Mouse (Mus musculus): ENCODE data around the gene 1700020L24Rik.
A peak's percentile ranks its signal among the peaks of the same experiment; 100 is the strongest.

1700020L24Rik gene

DNA sequence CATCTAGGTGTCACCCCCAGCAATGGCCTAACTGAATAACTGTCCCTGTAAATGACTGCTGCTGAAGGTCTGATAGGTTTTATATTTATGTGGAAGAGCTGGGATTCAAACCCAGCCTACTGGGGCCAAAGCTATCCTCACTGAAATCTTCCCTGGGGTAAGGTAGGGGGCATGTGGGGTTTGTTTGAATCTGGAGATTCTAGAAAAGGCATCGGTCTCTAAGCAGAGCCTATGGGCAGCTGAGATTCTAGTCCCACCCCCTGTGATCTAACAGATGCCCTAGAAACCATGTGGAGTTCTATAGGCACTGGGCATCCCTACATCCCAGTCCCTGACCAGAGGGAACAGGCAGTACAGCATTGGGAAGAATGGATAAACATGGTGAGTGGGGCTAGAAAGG is at the start of gene 1700020L24Rik:
Gene 1700020L24Rik (plus strand): TSS at position 301 of the 400 bp plus-strand sequence.
- no peak for DNase-seq (ENCODE audit: low spot score in 2 of 2)

- DNase-seq (ENCODE audit: low spot score in 2 of 2), result no peak
These were observed 44.4 kb upstream of the 1700020L24Rik start for GRCm38 (mm10) chr11:83393062-83393461.

- DNase-seq (ENCODE audit: low spot score in 2 of 2), result peak; percentile 46 to 62
These were observed 42.6 kb upstream of the 1700020L24Rik start for GRCm38 (mm10) chr11:83394802-83395439.

DNA sequence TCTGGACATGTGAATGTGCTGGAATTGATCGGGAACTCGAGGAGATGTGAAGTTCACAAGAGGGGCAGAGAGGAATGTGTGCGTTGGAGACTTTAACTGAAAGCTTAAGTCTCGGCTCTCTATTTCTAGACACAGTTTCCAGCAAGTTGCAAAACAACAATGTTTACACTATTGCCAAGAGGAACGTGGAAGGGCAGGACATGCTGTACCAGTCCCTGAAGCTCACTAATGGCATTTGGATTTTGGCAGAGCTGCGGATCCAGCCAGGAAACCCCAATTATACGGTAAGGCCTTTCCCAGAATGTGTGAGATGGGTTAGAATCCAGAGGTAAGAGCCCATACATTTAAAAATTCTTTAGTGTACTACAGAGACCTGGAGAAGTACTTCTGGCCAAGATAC is 39.9 kb upstream of the 1700020L24Rik start:
- no peak for DNase-seq (ENCODE audit: low spot score in 2 of 2)

DNA sequence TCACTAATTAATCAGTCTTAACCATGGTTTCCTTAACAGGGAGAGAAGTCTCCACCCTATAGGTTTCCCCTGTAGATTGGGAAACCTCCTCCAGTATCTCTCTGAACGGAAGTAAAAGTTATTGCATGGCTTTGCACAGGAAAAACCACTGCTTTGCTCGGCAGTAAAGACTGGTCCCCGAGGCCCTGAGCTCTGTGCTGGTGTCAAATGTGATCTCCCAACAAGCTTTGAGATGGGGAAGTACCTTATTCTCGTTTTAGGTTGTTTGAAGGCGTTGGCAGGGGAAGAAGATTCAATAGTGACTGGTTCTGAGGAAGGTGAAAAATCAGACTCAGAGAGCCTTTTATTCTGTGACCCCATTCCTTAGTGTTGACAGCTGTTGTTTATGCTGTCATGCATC is 38.8 kb upstream of the 1700020L24Rik start:
- no peak for DNase-seq (ENCODE audit: low spot score in 2 of 2)

- DNase-seq (ENCODE audit: low spot score in 2 of 2), result no peak
These were observed 33.7 kb upstream of the 1700020L24Rik start for GRCm38 (mm10) chr11:83403787-83404186.

DNA sequence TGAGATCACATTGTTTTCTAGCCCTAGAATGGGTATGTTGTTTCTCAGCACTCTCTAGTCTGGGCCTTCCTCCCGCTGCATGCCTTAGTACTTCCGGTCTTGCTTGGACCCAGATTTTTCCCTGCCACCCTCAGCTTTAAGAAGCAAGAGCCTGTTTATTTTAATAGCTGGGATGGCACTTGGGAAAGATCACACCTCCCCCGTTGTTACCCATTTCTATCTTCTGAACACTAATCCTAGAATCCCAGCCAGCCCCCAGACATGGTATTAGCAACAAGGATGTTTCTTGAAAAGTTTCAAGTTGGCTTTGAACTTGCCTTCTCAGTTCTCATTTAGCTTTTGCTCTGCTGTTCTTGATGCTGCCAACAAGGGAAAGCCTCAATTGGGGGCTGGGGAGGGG is 31.1 kb upstream of the 1700020L24Rik start:
- no peak for DNase-seq (ENCODE audit: low spot score in 2 of 2)

DNA sequence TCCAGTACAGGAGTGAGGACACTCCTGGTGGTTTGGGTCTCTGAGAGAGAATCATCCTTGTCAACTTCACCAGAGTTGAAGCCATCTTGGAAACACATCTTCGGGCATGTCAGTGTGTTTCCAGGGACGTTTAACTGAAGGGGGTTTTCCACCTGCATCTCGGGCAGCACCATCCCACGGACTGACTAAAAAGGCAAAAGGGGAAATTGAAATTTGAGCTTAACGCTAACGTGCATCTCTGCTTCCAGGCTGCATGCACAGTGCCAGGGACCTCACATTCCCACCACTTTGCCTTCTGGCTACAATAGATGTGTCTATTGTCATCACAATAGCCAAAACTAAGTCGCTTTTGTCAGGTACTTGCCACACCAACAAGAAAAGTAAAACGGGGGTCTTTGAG is 29.2 kb upstream of the 1700020L24Rik start:
- no peak for DNase-seq (ENCODE audit: low spot score in 2 of 2)

DNA sequence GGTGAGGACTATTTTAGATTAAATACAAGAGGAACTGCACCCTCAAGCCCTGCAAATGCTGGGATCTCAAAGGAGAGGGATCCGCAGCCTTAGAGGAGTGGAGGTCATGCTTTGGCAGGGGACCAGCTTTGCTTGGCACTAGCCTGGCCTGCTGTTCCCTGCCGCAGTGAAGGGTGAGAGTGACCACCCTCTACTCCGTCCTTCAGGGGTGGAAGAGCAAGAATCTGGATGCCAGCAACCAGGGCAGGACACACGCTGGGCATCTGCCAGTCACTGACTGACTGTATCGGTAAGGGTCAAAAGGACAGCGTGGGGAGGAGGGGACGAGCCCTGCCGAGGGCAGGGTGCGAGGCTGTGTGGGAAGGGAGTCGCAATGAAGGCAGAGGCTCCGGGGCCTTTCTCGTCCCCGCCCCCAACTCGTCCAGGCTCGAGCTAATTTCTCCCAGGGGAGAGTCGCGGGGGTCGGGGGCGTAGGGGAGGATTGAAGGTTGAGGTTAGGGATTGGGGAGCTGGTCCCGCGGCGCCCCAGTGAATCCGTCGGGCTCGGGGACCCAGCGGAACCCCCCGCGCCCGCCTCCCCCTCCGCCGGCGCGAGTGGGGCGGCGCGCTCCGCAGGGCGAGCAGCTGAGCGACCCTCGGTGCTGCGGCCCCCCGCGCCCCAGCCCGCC is 28.3 kb upstream of the 1700020L24Rik start, which contains the start of gene Rasl10b:
Gene Rasl10b (plus strand): TSS at position 51 of the 668 bp plus-strand sequence.
- peak in 1 of 2 experiments; percentile 60 for DNase-seq (ENCODE audit: low spot score in 2 of 2)

- no peak for DNase-seq (ENCODE audit: low spot score in 2 of 2)
These were observed 27.6 kb upstream of the 1700020L24Rik start for GRCm38 (mm10) chr11:83409792-83410291.

DNA sequence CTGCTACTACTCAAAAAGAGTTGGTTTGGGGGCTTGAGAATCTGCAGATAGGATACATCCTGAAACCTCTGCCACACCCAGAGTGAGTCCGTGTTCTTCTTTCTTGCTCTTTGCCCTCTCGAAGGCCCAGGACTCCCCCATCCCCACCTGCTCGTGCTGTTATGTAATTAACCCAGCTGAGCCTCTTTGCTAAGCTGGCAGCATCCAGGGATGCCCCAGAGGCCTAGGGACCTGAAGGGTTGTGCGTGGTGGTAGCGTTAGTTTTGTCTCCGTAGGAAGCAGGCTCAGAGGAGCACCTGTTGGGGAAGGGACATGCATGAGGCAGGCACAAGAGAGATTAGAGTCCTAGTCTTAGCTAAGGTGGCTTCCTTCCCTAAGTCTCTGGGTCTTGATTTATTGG is 27.0 kb upstream of the 1700020L24Rik start:
- no peak for DNase-seq (ENCODE audit: low spot score in 2 of 2)

DNA sequence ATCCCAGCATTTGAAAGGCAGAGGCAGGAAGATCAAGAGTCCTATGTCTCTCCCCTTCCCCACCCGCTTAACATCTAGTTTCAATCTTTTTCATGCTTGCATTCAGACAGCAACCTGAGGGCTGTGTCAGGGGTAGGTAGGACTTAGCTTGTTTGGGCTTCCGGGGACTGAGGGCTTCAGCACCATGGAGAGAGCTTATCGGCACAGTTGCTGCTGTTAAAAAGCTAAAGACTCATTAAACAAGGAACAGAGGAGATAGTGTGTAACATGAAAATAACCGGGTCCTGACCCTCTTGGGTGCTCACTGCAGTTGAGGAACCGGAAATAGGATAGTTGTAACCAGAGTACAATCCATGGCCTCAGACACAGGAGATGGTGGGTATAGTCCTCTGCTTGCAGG is 20.4 kb upstream of the 1700020L24Rik start:
- DNase-seq (ENCODE audit: low spot score in 2 of 2), result no peak

- DNase-seq (ENCODE audit: low spot score in 2 of 2), result no peak
These were observed 19.8 kb upstream of the 1700020L24Rik start for GRCm38 (mm10) chr11:83417708-83418107.

DNA sequence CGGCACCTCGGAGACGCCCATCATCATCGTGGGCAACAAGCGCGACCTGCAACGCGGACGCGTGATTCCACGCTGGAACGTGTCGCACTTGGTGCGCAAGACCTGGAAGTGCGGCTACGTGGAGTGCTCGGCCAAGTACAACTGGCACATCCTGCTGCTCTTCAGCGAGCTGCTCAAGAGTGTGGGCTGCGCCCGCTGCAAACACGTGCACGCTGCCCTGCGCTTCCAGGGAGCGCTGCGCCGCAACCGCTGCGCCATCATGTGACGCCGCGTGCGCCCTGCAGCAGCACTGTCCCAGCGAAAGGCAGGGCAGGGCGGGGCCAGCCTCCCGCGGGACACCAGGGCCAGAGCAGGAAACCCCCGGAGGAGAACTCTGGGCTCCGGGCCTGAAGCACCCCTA is 18.9 kb upstream of the 1700020L24Rik start:
- DNase-seq (ENCODE audit: low spot score in 2 of 2), result peak; percentile 79 to 82

- DNase-seq (ENCODE audit: low spot score in 2 of 2), result peak in 1 of 2 experiments; percentile 61
These were observed 17.1 kb upstream of the 1700020L24Rik start for GRCm38 (mm10) chr11:83420338-83420737.

GRCm38 (mm10) chr11:83421305-83421704 is 16.2 kb upstream of the 1700020L24Rik start:
- peak in 1 of 2 experiments; percentile 61 for DNase-seq (ENCODE audit: low spot score in 2 of 2)

DNA sequence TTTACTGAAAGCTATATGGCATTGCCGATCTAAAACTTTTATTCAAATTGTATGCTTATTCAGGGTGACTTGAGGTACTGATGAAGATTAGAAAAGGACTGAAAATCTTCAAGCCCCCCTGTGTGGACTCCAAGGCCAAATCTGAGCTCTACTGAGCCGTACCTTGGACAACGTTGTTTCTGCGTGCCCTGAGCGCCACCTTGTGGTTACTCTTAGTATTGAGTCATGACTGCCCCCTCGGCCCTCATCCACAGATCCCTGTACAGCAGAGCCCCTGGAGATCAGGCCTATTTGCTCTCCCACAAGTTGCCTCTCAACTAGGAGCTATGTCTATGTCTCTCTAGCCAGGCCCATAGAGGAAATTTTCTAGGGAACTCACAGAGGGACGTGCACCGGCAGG is 12.8 kb upstream of the 1700020L24Rik start:
- DNase-seq (ENCODE audit: low spot score in 2 of 2), result peak; percentile 83

- no peak for DNase-seq (ENCODE audit: low spot score in 2 of 2)
These were observed 10.5 kb upstream of the 1700020L24Rik start for GRCm38 (mm10) chr11:83426964-83427363.

DNA sequence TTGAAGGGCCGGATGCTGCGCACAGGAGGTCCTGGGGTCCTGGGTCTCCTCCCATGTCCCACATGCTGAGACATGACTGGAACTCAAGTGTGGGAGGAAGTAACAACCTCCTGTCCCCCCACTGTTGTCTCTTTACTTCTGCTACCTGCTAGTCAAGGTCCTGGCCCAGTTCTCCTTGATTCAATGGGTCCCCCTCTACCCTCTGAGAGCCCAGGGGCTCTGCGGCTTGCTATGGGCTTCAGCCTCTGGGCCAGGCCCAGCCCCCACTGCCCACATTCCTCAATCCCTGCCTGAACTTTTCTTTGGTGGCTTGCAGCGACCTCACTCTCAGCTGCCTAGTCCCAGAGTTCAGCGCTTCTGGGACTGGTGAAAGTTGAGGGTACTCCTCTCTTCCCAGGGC is 8.1 kb upstream of the 1700020L24Rik start, which contains the start of gene Gas2l2:
Gene Gas2l2 (minus strand): TSS at position 101 of the 400 bp plus-strand sequence.
- DNase-seq (ENCODE audit: low spot score in 2 of 2), result no peak

- DNase-seq (ENCODE audit: low spot score in 2 of 2), result no peak
These were observed 4.9 kb upstream of the 1700020L24Rik start for GRCm38 (mm10) chr11:83432533-83432932.

GRCm38 (mm10) chr11:83439426-83440060 is 2.1 kb downstream of the 1700020L24Rik start:
- no peak for DNase-seq (ENCODE audit: low spot score in 2 of 2)
